Mouse (Mus musculus) adrenal gland, adult 8-10 months (tissue): Measurements from ENCODE around the gene Sorcs2. TPM values are rescaled to one million over a fixed set of nuclear protein-coding genes. Genes with fewer than 3 reads are reported as not detected.

Source experiments
- DNase-seq: peaks from one replicate; pipeline ENCODE4 v3.0.0; 2022
- total RNA-seq, 4 experiments: library from RNA; stranded (reverse); gene quantifications; 2 replicates each; pipeline ENCODE4 v1.2.4; 2022

The Sorcs2 gene
- total RNA-seq, 4 experiments from 2014 or later, result 7.9 to 18.3 (median 12.5) TPM

- no peak for DNase-seq
Measured at GRCm38 (mm10) chr5:36120931-36121341, 277.0 kb downstream of the Sorcs2 start.

GRCm38 (mm10) chr5:36118061-36118460 is 279.9 kb downstream of the Sorcs2 start:
- no peak for DNase-seq

- no peak for DNase-seq
Measured at GRCm38 (mm10) chr5:36115519-36115918, 282.4 kb downstream of the Sorcs2 start.

GRCm38 (mm10) chr5:36113696-36114095 is 284.2 kb downstream of the Sorcs2 start:
- no peak for DNase-seq

- DNase-seq, result no peak
Measured at GRCm38 (mm10) chr5:36112696-36113095, 285.2 kb downstream of the Sorcs2 start.

- DNase-seq, result no peak
Measured at GRCm38 (mm10) chr5:36111516-36111915, 286.4 kb downstream of the Sorcs2 start.

GRCm38 (mm10) chr5:36108339-36108887 is 289.5 kb downstream of the Sorcs2 start:
- no peak for DNase-seq

GRCm38 (mm10) chr5:36103483-36103882 is 294.5 kb downstream of the Sorcs2 start:
- DNase-seq, result no peak

GRCm38 (mm10) chr5:36101129-36101528 is 296.8 kb downstream of the Sorcs2 start:
- no peak for DNase-seq

- DNase-seq, result no peak
Measured at GRCm38 (mm10) chr5:36100488-36100887, 297.5 kb downstream of the Sorcs2 start.

GRCm38 (mm10) chr5:36099662-36100061 is 298.3 kb downstream of the Sorcs2 start:
- DNase-seq, result no peak

- no peak for DNase-seq
Measured at GRCm38 (mm10) chr5:36096046-36096445, 301.9 kb downstream of the Sorcs2 start.

- no peak for DNase-seq
Measured at GRCm38 (mm10) chr5:36090036-36090435, 307.9 kb downstream of the Sorcs2 start.

GRCm38 (mm10) chr5:36089243-36089642 is 308.7 kb downstream of the Sorcs2 start:
- DNase-seq, result no peak

- DNase-seq, result no peak
Measured at GRCm38 (mm10) chr5:36086931-36087330, 311.0 kb downstream of the Sorcs2 start.

GRCm38 (mm10) chr5:36085621-36086020 is 312.3 kb downstream of the Sorcs2 start:
- DNase-seq, result no peak

- DNase-seq, result no peak
Measured at GRCm38 (mm10) chr5:36083869-36084565, 313.9 kb downstream of the Sorcs2 start.

- no peak for DNase-seq
Measured at GRCm38 (mm10) chr5:36081021-36081420, 316.9 kb downstream of the Sorcs2 start.

GRCm38 (mm10) chr5:36075172-36076074 is 322.5 kb downstream of the Sorcs2 start:
- DNase-seq, result no peak

- peak; percentile 72 for DNase-seq
Measured at GRCm38 (mm10) chr5:36069503-36070360, 328.2 kb downstream of the Sorcs2 start.

- DNase-seq, result no peak
Measured at GRCm38 (mm10) chr5:36067651-36068181, 330.2 kb downstream of the Sorcs2 start.

- no peak for DNase-seq
Measured at GRCm38 (mm10) chr5:36057804-36058322, 340.1 kb downstream of the Sorcs2 start.
